Mouse (Mus musculus) forebrain, embryonic 11.5 days (tissue): ENCODE data around the gene Prdm4. TPM values are rescaled to one million over a fixed set of nuclear protein-coding genes. Genes with fewer than 3 reads are reported as not detected.

Experiments
- ATAC-seq: fragments of 200-750 bp; cut with Nextera tagmentation; replicated peaks from 2 replicates; pipeline ENCODE4 v1.8.0; 2017; ENCODE audit warnings: moderate TSS enrichment; ENCODE audit not compliant: low FRiP score
- DNase-seq: peaks from one replicate; pipeline ENCODE4 v3.0.0-alpha.2; 2017; ENCODE audit warnings: low spot score
- H3K27ac ChIP-seq: fragments of 300-500 bp; sonication (generic); 2 replicates; pipeline ENCODE4 v1.5.1; 2014; ENCODE audit warnings: low read depth, low read length
- H3K27me3 ChIP-seq: fragments of 300-500 bp; sonication (generic); 2 replicates; pipeline ENCODE4 v1.6.1; 2014; ENCODE audit warnings: mild to moderate bottlenecking, low read length, mixed read lengths; ENCODE audit not compliant: control insufficient read depth, insufficient read depth
- H3K36me3 ChIP-seq: fragments of 300-500 bp; sonication (generic); 2 replicates; pipeline ENCODE4 v1.6.1; 2014; ENCODE audit warnings: mild to moderate bottlenecking, low read length, moderate library complexity, mixed read lengths; ENCODE audit not compliant: control insufficient read depth, insufficient read depth
- H3K4me1 ChIP-seq: fragments of 300-500 bp; sonication (generic); replicated peaks from 2 replicates; pipeline ENCODE4 v1.6.1; 2014; ENCODE audit warnings: low read length, mixed read lengths; ENCODE audit not compliant: control insufficient read depth, insufficient read depth
- H3K4me2 ChIP-seq: fragments of 300-500 bp; sonication (generic); 2 replicates; pipeline ENCODE4 v1.6.1; 2014; ENCODE audit warnings: low read depth, mild to moderate bottlenecking, low read length, moderate library complexity, mixed read lengths; ENCODE audit not compliant: severe bottlenecking
- H3K4me3 ChIP-seq: fragments of 300-500 bp; sonication (generic); 2 replicates; pipeline ENCODE4 v1.5.1; 2014; ENCODE audit warnings: low read depth, low read length
- H3K9ac ChIP-seq: fragments of 300-500 bp; sonication (generic); 2 replicates; pipeline ENCODE4 v1.6.1; 2014; ENCODE audit warnings: low read length
- H3K9me3 ChIP-seq: fragments of 300-500 bp; sonication (generic); 2 replicates; pipeline ENCODE4 v1.6.1; 2016; ENCODE audit warnings: low read length, mixed read lengths; ENCODE audit not compliant: control insufficient read depth
- WGBS: fragments of 180-500 bp; shearing (Covaris S2); extraction: QIAGEN DNeasy Blood & Tissue Kit; methylation state at CpG from one replicate; pipeline ENCODE4 v1.1.7; 2014; 5-methylcytosine and 5-hydroxymethylcytosine counted together
- polyA plus RNA-seq: library from polyadenylated mRNA; unstranded; fragments of >200 nt; fragmentation: Nextera tagmentation; extraction: Ambion mirVana; gene quantifications from 2 replicates; pipeline ENCODE4 v1.2.1, GENCODE M21; 2014

Gene Prdm4
- 35.4 and 42.7 TPM in 2 replicates for polyA plus RNA-seq

DNA sequence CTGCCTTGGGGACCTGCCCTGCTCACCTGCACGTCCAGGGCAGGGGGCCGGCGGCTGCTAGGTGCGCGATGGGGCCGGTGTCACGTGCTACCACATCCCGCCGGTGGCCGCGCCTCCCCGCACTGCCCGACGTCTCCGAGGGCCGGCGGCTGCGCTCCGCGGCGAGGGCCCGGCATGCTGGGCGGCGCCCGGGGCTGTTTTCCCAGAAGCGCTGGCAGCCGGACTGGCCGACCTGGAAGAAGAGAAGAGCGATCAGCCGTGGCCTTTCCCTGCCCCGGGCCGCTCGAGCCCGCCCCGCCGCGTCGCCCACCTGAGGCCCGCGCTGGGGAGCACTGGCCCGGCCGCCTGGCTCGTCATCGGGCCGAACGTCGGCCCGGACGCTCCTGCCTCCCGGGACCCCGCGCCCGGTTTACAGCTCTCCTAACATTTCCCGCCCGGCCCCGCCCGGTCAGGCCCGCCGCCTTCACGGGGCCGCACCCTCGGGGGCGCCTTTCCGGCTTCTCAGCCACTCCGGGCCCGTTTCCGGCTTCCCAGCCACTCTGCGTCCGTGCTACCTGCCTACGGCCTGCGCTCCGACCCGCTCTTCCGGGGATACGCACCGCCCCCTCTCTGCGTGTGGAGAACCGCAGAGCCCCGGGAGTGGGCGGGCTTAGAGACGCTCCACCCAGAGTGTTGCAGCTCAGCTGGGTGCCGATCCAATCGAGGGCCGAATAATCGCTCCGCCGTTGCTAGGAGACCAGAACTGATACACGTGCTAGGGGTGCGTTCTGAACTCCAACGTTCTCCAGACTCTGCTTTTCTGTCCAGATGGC is at the start of gene Prdm4:
Gene Prdm4 (minus strand): TSS at position 645 of the 812 bp plus-strand sequence.
- WGBS, result under 1% methylated on average over 80 of the region's 90 CpGs
- H3K27me3 ChIP-seq, result no peaks in the 10 kb centered on the region
- DNase-seq (peak; percentile 98), ATAC-seq (peak; percentile 99)
- no peaks in the 10 kb centered on the region for H3K9me3 ChIP-seq
- peak within 1 kb of the TSS; percentile 54 for H3K4me2 ChIP-seq
- H3K4me3 ChIP-seq, result peak within 1 kb of the TSS; percentile 91
- H3K9ac ChIP-seq, result peak within 1 kb of the TSS; percentile 86
- no peaks in the 10 kb centered on the region for H3K36me3 ChIP-seq
- peak within 1 kb of the TSS; percentile 50 for H3K27ac ChIP-seq
- peaks cover 12% of the 10 kb centered on the region; the same call in 1 of the 2 replicates for H3K4me1 ChIP-seq

DNA sequence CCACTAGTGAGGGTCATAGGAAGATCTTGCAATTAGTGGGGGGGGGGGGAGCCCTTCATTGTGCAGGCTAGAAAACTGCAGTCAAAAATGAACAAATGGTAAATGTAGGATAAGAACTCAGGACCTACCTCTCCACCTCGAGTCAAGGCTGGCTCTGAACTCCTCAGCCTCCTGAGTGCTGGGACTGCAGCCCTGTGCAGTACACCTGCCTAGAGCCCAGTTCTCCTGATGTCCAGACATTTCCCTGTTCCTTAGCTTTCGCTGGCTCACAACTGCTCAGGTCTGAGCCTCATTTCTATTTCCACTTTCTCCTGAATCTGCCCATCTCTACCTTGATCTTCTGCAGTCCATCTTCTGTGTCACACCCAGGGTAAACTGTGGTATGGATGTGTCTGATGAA is 49.5 kb upstream of the Prdm4 start:
- ATAC-seq, result no peak
- WGBS, result 58% methylated on average over 2 of the region's 2 CpGs
- no peak overlapping the region for H3K9ac ChIP-seq

DNA sequence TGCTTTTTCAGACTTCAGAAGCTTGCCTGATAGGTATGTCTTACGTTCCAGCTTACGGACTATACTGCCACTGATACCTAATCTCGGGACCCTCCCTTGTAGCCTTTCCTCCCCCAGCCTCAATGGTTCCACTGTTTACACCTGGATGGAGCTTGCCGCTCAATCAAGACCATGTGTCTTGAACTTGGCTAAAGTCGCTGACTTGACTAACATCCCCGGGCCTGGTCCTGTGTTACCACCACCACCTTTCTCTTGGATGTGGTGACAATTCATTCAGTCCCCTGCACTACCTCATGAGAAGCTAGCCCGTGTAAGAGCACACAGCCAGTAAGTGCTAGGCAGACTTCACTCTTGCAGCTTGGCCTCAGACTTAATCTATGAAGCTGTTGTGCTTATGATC is 47.4 kb upstream of the Prdm4 start:
- no peaks in the 10 kb centered on the region for H3K27me3 ChIP-seq
- H3K4me2 ChIP-seq, result no peak overlapping the region
- DNase-seq (no peak), ATAC-seq (no peak)
- H3K27ac ChIP-seq, result no peak overlapping the region
- 92% methylated on average over 7 of the region's 7 CpGs for WGBS
- H3K4me1 ChIP-seq, result no peaks in the 10 kb centered on the region
- H3K36me3 ChIP-seq, result no peaks in the 10 kb centered on the region
- no peaks in the 10 kb centered on the region for H3K9me3 ChIP-seq
- H3K9ac ChIP-seq, result no peak overlapping the region
- H3K4me3 ChIP-seq, result no peak overlapping the region

More for the DNA sequence above, 49.5 kb upstream of the Prdm4 start:
- Histone ChIP-seq H3K4me3 (no peak overlapping the region), H3K27ac (no peak overlapping the region), H3K4me2 (no peak overlapping the region), H3K4me1 (no peaks in the 10 kb centered on the region), H3K36me3 (no peaks in the 10 kb centered on the region), H3K9me3 (no peaks in the 10 kb centered on the region), H3K27me3 (no peaks in the 10 kb centered on the region)
- no peak for DNase-seq

DNA sequence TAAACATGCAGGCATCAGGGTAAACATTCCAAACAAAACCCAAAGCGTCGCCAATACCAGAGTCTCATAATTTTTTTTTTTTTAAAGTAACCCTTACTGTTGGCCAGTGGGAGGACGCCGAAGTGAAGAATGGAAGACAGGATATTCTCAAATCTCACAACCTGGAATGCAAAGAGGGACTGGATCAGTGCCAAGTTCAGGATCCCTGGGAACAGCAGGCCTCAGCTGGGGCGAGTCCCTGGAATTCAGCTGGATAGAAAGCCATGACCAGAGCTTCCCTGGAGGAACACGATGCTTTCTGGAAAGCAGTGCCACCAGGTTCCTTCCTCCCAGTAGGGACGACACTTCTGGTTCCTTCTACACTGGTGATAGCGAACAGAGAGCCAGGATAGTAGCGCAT is 46.0 kb upstream of the Prdm4 start:
- 83% methylated on average over 9 of the region's 9 CpGs for WGBS
- H3K4me3 ChIP-seq, result no peak overlapping the region
- DNase-seq, result no peak

DNA sequence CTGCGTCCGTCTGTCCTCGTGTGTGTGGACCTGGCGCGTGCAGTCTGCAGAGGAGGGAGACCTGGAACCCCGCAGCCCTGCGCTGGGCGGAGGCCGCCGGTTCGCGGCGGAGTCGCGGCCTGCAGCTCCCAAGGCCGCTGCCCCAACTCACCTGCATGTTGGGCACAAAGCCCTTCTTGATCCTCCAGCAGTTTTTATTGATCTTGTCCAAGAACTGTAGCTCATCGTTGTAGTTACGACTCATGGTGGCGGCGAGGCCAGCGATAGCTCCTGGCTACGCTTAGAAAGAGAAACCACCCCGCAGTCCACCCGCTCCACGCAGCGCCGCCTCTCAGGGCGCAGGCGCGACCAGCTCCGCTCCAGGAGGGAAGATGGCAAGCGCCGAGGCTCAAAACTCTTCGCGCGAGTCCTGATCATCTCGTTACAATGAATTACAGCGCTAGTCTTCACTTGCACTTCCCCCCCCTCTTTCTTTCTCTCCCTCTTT is 40.6 kb upstream of the Prdm4 start, which contains the start of gene Rtcb:
Gene Rtcb (minus strand): TSS at position 360 of the 487 bp plus-strand sequence.
- ATAC-seq, result peak; percentile 93
- under 1% methylated on average over 38 of the region's 38 CpGs for WGBS

More for the DNA sequence above, 46.0 kb upstream of the Prdm4 start:
- no peak for ATAC-seq
- H3K27me3 ChIP-seq, result no peaks in the 10 kb centered on the region
- no peak overlapping the region for H3K4me2 ChIP-seq
- no peak overlapping the region for H3K9ac ChIP-seq
- H3K36me3 ChIP-seq, result no peaks in the 10 kb centered on the region
- H3K4me1 ChIP-seq, result no peaks in the 10 kb centered on the region
- no peak overlapping the region for H3K27ac ChIP-seq
- no peaks in the 10 kb centered on the region for H3K9me3 ChIP-seq

DNA sequence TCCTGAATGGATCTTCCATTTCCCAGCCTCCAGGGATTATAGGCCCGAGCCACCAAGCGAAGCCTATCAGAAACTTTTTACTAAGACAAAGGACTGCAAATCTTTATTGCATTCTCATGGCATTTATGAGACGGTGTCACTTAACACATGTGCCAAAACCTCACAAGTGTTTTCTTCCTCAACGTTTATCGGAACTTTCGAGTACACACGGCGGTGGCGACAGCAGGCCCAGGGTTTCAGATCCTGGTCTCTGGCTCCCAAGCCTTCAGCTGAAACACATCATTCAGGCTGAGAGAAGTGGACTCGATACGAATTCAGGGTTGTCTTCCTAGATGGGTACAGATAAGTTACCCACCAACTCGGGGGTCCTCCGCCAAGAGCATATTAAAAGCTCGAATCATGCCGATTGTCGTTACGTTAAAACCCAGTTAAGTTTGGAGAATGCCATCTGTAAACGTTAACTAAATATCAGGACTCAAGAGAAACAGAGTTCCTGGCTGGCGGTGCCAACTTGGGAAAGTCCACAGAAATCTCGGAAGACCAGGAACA is 40.0 kb upstream of the Prdm4 start:
- Histone ChIP-seq H3K4me2 (peak overlapping the region; percentile 67), H3K4me1 (no peaks in the 10 kb centered on the region), H3K27me3 (no peaks in the 10 kb centered on the region), H3K9ac (peak overlapping the region; percentile 91), H3K4me3 (peak overlapping the region; percentile 80), H3K27ac (no peak overlapping the region; the same call in 1 of the 2 replicates), H3K9me3 (no peaks in the 10 kb centered on the region), H3K36me3 (peaks cover 3% of the 10 kb centered on the region; the same call in 1 of the 2 replicates)
- no peak for ATAC-seq
- WGBS, result 8% methylated on average over 20 of the region's 20 CpGs
- no peak for DNase-seq

More for the DNA sequence above, 40.6 kb upstream of the Prdm4 start, which contains the start of gene Rtcb:
- Histone ChIP-seq H3K27ac (peak within 1 kb of the TSS; percentile 54; the same call in 1 of the 2 replicates), H3K4me2 (peak within 1 kb of the TSS; percentile 67), H3K9ac (peak within 1 kb of the TSS; percentile 91), H3K27me3 (no peaks in the 10 kb centered on the region), H3K36me3 (peaks cover 3% of the 10 kb centered on the region; the same call in 1 of the 2 replicates), H3K4me1 (no peaks in the 10 kb centered on the region), H3K9me3 (no peaks in the 10 kb centered on the region), H3K4me3 (peak within 1 kb of the TSS; percentile 80)
- DNase-seq, result peak; percentile 97

DNA sequence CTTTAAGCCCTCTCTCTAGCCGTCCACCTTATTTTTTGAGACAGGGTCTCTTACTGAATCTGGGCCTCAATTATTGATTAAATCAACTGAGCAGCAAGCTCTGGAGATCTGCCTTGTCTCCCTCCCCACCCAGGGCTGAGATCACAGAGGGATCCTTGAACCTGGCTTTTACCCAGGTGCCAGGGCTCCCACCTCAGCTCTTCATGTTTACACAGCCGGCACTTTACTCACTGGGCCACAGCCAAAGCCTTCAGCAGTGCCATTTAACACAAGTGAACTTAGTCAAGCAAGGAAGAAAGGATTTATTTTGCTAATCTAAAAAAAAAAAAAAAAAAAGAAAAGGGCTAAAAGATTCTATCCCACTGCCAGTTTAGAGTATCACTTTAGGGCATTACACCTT is 37.5 kb upstream of the Prdm4 start:
- Histone ChIP-seq H3K9me3 (no peaks in the 10 kb centered on the region), H3K4me3 (no peak overlapping the region), H3K27me3 (no peaks in the 10 kb centered on the region), H3K4me1 (no peaks in the 10 kb centered on the region), H3K27ac (no peak overlapping the region), H3K4me2 (no peak overlapping the region), H3K9ac (no peak overlapping the region), H3K36me3 (peaks cover 5% of the 10 kb centered on the region; the same call in 1 of the 2 replicates)
- ATAC-seq (no peak), DNase-seq (no peak)
- WGBS, result 91% methylated on average over 2 of the region's 2 CpGs

DNA sequence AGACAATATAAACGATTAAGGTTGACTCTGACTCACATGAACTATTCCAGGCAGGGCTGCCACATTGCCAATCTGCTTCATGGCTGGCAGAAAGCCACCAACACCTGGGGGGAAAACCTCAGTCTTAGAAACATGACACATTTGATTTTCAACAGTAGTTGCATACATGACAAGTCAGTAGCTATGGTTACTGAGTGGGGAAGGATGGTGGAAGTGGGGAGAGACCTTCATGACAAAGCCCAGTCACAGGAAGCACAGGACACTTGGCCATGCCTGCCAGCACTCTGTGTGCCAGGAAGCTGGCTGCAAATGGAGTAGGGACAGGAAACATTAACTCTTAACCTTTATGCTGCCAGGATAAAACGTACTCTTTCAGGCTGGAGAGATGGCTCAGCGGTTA is 36.5 kb upstream of the Prdm4 start:
- no peak overlapping the region for H3K9ac ChIP-seq
- no peak overlapping the region for H3K27ac ChIP-seq
- ATAC-seq (no peak), DNase-seq (no peak)
- no peaks in the 10 kb centered on the region for H3K27me3 ChIP-seq
- 89% methylated on average over 3 of the region's 3 CpGs for WGBS
- no peaks in the 10 kb centered on the region for H3K4me1 ChIP-seq
- H3K36me3 ChIP-seq, result peaks cover 5% of the 10 kb centered on the region; the same call in 1 of the 2 replicates
- H3K4me3 ChIP-seq, result no peak overlapping the region
- H3K9me3 ChIP-seq, result no peaks in the 10 kb centered on the region
- no peak overlapping the region for H3K4me2 ChIP-seq
